In the genomic region with DNA sequence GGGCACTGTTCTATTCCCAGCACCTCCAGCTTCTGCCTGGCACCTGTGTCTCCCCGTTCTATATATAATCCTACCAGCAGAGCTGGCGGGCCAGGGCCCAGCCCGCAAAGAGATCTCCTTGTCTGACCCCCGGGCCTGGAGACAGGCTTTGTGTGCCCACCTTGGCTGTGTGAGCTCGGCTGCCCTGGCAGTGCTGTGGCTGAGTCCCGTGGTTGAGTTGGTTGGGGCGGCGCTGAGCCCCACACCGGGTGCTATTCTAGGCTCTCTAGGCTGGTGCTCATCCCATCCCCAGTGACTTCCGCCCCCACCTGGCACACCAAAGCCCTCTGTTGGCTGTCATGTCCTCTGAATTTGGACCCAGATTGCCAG, we compare ENCODE assay signal across 10 mouse cellular contexts. TPM values are rescaled to one million over a fixed set of nuclear protein-coding genes. Genes with fewer than 3 reads are reported as not detected.
DNase-seq lines count a peak whose midpoint lies in the region; ATAC-seq lines count a peak whose summit lies in the region.
"Had no signal": no experiment of that assay in that cellular context is flagged by ENCODE, and none has a peak within 500 bp of the region (broad histone marks: within the 10 kb centered on the region; RNA-seq: fewer than 3 reads in every experiment).

No protein-coding gene starts in this region.

- no peaks in the 10 kb centered on the region; the same call in 1 of the 2 replicates for H3K4me1 ChIP-seq in forebrain, embryonic 12.5 days
- H3K4me1 ChIP-seq in forebrain, embryonic 14.5 days (ENCODE audit: control insufficient read depth, insufficient read depth, low read length) = no peaks in the 10 kb centered on the region
- H3K4me1 ChIP-seq in midbrain, embryonic 12.5 days = no peaks in the 10 kb centered on the region
- no peaks in the 10 kb centered on the region for H3K4me1 ChIP-seq in midbrain, embryonic 14.5 days (ENCODE audit: control insufficient read depth, insufficient read depth, low read length)
- H3K4me1 ChIP-seq in forebrain, embryonic 10.5 days = peaks cover 11% of the 10 kb centered on the region

- H3K4me3 ChIP-seq in forebrain, embryonic 12.5 days (replicated peaks) = no peak overlapping the region
- no peak overlapping the region for H3K4me3 ChIP-seq in forebrain, embryonic 14.5 days (ENCODE audit: low read depth, low read length)
- no peak overlapping the region for H3K4me3 ChIP-seq in midbrain, embryonic 12.5 days
- H3K4me3 ChIP-seq in midbrain, embryonic 14.5 days (replicated peaks; ENCODE audit: low read depth, low read length) = no peak overlapping the region
- H3K4me3 ChIP-seq in forebrain, embryonic 10.5 days = no peak overlapping the region
- H3K4me3 ChIP-seq: embryonic facial prominence, embryonic 13.5 days; limb, embryonic 15.5 days had no signal

- no peak overlapping the region for H3K9ac ChIP-seq in forebrain, embryonic 12.5 days
- no peak overlapping the region for H3K9ac ChIP-seq in forebrain, embryonic 14.5 days (ENCODE audit: low read length)
- H3K9ac ChIP-seq in midbrain, embryonic 12.5 days (replicated peaks) = no peak overlapping the region
- no peak overlapping the region for H3K9ac ChIP-seq in midbrain, embryonic 14.5 days (replicated peaks; ENCODE audit: low read length)
- H3K9ac ChIP-seq: embryonic facial prominence, embryonic 13.5 days; limb, embryonic 15.5 days had no signal

- 92% methylated on average over 10 of the region's 10 CpGs for WGBS in forebrain, embryonic 12.5 days
- 94% methylated on average over 10 of the region's 10 CpGs for WGBS in forebrain, embryonic 14.5 days
- WGBS in midbrain, embryonic 12.5 days = 95% methylated on average over 10 of the region's 10 CpGs
- 96% methylated on average over 10 of the region's 10 CpGs for WGBS in midbrain, embryonic 14.5 days
- 89% methylated on average over 10 of the region's 10 CpGs for WGBS in forebrain, embryonic 10.5 days

- no peaks in the 10 kb centered on the region for H3K27me3 ChIP-seq in forebrain, embryonic 12.5 days
- no peaks in the 10 kb centered on the region for H3K27me3 ChIP-seq in forebrain, embryonic 14.5 days (replicated peaks; ENCODE audit: control insufficient read depth, insufficient read depth, low read length)
- no peaks in the 10 kb centered on the region for H3K27me3 ChIP-seq in midbrain, embryonic 12.5 days
- H3K27me3 ChIP-seq in midbrain, embryonic 14.5 days (ENCODE audit: control insufficient read depth, insufficient read depth, low read length) = no peaks in the 10 kb centered on the region
- H3K27me3 ChIP-seq in forebrain, embryonic 10.5 days (ENCODE audit: poor library complexity, severe bottlenecking) = no peaks in the 10 kb centered on the region
- H3K27me3 ChIP-seq: embryonic facial prominence, embryonic 13.5 days; limb, embryonic 15.5 days had no signal

- H3K4me2 ChIP-seq in forebrain, embryonic 12.5 days = no peak overlapping the region
- H3K4me2 ChIP-seq in forebrain, embryonic 14.5 days (ENCODE audit: low read length) = no peak overlapping the region
- H3K4me2 ChIP-seq in midbrain, embryonic 12.5 days (replicated peaks) = no peak overlapping the region
- H3K4me2 ChIP-seq in midbrain, embryonic 14.5 days (ENCODE audit: low read length) = no peak overlapping the region
- H3K4me2 ChIP-seq: embryonic facial prominence, embryonic 13.5 days; limb, embryonic 15.5 days had no signal

- peaks cover 38% of the 10 kb centered on the region for H3K36me3 ChIP-seq in forebrain, embryonic 12.5 days (replicated peaks)
- peaks cover 48% of the 10 kb centered on the region for H3K36me3 ChIP-seq in forebrain, embryonic 14.5 days (ENCODE audit: control insufficient read depth, insufficient read depth, low read length)
- peaks cover 41% of the 10 kb centered on the region for H3K36me3 ChIP-seq in midbrain, embryonic 12.5 days
- peaks cover 44% of the 10 kb centered on the region for H3K36me3 ChIP-seq in midbrain, embryonic 14.5 days (ENCODE audit: control insufficient read depth, insufficient read depth, low read length)
- H3K36me3 ChIP-seq in forebrain, embryonic 10.5 days (replicated peaks) = peaks cover 67% of the 10 kb centered on the region

- peak; percentile 31; the same call in 1 of the 2 replicates for ATAC-seq in forebrain, embryonic 12.5 days (ENCODE audit: low FRiP score)
- no peak for ATAC-seq in forebrain, embryonic 14.5 days
- no peak for ATAC-seq in midbrain, embryonic 12.5 days (ENCODE audit: low FRiP score, low read depth)
- ATAC-seq in midbrain, embryonic 14.5 days (ENCODE audit: low FRiP score, low TSS enrichment) = no peak; the same call in 1 of the 2 replicates

- no peaks in the 10 kb centered on the region for H3K9me3 ChIP-seq in forebrain, embryonic 12.5 days
- H3K9me3 ChIP-seq in forebrain, embryonic 14.5 days (replicated peaks; ENCODE audit: control insufficient read depth, low read length) = no peaks in the 10 kb centered on the region
- H3K9me3 ChIP-seq in midbrain, embryonic 12.5 days = no peaks in the 10 kb centered on the region
- no peaks in the 10 kb centered on the region for H3K9me3 ChIP-seq in midbrain, embryonic 14.5 days (ENCODE audit: control insufficient read depth, low read length)
- no peaks in the 10 kb centered on the region for H3K9me3 ChIP-seq in forebrain, embryonic 10.5 days
- H3K9me3 ChIP-seq: embryonic facial prominence, embryonic 13.5 days; limb, embryonic 15.5 days had no signal

- H3K27ac ChIP-seq in forebrain, embryonic 12.5 days = no peak overlapping the region
- no peak overlapping the region for H3K27ac ChIP-seq in forebrain, embryonic 14.5 days (ENCODE audit: low read depth, low read length)
- 0 out of 2 replicates have a peak overlapping the region, but pooled peaks have one; percentile 15 for H3K27ac ChIP-seq in midbrain, embryonic 12.5 days (replicated peaks)
- H3K27ac ChIP-seq in midbrain, embryonic 14.5 days (replicated peaks; ENCODE audit: low read depth, low read length) = no peak overlapping the region
- no peak overlapping the region for H3K27ac ChIP-seq in forebrain, embryonic 10.5 days
- H3K27ac ChIP-seq: embryonic facial prominence, embryonic 13.5 days; limb, embryonic 15.5 days had no signal

- no peak for DNase-seq in forebrain, embryonic 14.5 days (ENCODE audit: low spot score)
- DNase-seq in midbrain, embryonic 14.5 days = no peak
- peak; percentile 83 to 85 for DNase-seq in heart, adult 9 months (ENCODE audit: low spot score in 2 of 2)
- peak; percentile 66 for DNase-seq in thymus, postnatal 25 days
- no peak for DNase-seq in left cerebral cortex, adult 11 months (ENCODE audit: low spot score)
- no peak for DNase-seq in forebrain, embryonic 10.5 days (ENCODE audit: extremely low spot score, low spot score)

RNA-seq across cellular contexts. Expression of a gene that starts 5.3 kb away (rescaled TPM):
- polyA plus RNA-seq in forebrain, embryonic 12.5 days (2016; fragmentation: Nextera tagmentation; extraction: Ambion mirVana) = 0.24 and 0.50 TPM in 2 replicates
- 0.20 and 0.22 TPM in 2 replicates for polyA plus RNA-seq in forebrain, embryonic 14.5 days (2014; fragmentation: Nextera tagmentation; extraction: Ambion mirVana)
- 0.41 and 0.46 TPM in 2 replicates for polyA plus RNA-seq in midbrain, embryonic 12.5 days (2016; fragmentation: Nextera tagmentation; extraction: Ambion mirVana)
- 0.45 and 0.69 TPM in 2 replicates for polyA plus RNA-seq in midbrain, embryonic 14.5 days (2014; fragmentation: Nextera tagmentation; extraction: Ambion mirVana)
- polyA plus RNA-seq in forebrain, embryonic 10.5 days (2016; fragmentation: Nextera tagmentation; extraction: Ambion mirVana) = 0.14 TPM in 1 of 2 replicates, not detected in the other

RNA-seq across cellular contexts. Expression of a gene that starts 18.4 kb away (rescaled TPM):
- 22.8 and 28.4 TPM in 2 replicates for polyA plus RNA-seq in forebrain, embryonic 12.5 days (2016; fragmentation: Nextera tagmentation; extraction: Ambion mirVana)
- 26.1 and 32.9 TPM in 2 replicates for polyA plus RNA-seq in forebrain, embryonic 14.5 days (2014; fragmentation: Nextera tagmentation; extraction: Ambion mirVana)
- 24.3 and 25.5 TPM in 2 replicates for polyA plus RNA-seq in midbrain, embryonic 12.5 days (2016; fragmentation: Nextera tagmentation; extraction: Ambion mirVana)
- polyA plus RNA-seq in midbrain, embryonic 14.5 days (2014; fragmentation: Nextera tagmentation; extraction: Ambion mirVana) = 27.3 and 33.8 TPM in 2 replicates
- 23.0 and 24.3 TPM in 2 replicates for polyA plus RNA-seq in forebrain, embryonic 10.5 days (2016; fragmentation: Nextera tagmentation; extraction: Ambion mirVana)

Comparison
In these comparisons a context has a peak if more than half of its experiments do, and no peak if none do; other contexts are left out.
1. DNase-seq: peak in heart, adult 9 months (2 of 2) and thymus, postnatal 25 days (single experiment); none in forebrain, embryonic 14.5 days (single experiment), midbrain, embryonic 14.5 days (single experiment), left cerebral cortex, adult 11 months (single experiment) and forebrain, embryonic 10.5 days (single experiment).